Mouse (Mus musculus) CH12.LX (cell line): ENCODE measurements around the gene Slc9a8. TPM values are rescaled to one million over a fixed set of nuclear protein-coding genes. Genes with fewer than 3 reads are reported as not detected.

ENCODE experiments used
- DNase-seq: peaks from one replicate; pipeline ENCODE4 v3.0.0-alpha.2; 2013; ENCODE audit errors: extremely low read depth
- H3K27ac ChIP-seq: 2 replicates; pipeline ENCODE4 v1.5.1; 2012; ENCODE audit warnings: low read depth, mild to moderate bottlenecking, control low read depth, moderate library complexity; ENCODE audit not compliant: insufficient read depth
- H3K27me3 ChIP-seq: replicated peaks from 2 replicates; pipeline ENCODE3; 2012; ENCODE audit warnings: inconsistent platforms
- H3K36me3 ChIP-seq, 2 experiments: replicated peaks in 1 of 2; 2 replicates each; pipeline versions ENCODE3 to v1.6.1; 2012; ENCODE audit warnings: inconsistent platforms in 1 of 2, low read length in 1 of 2, mild to moderate bottlenecking in 1 of 2, mixed read lengths in 1 of 2, moderate library complexity in 1 of 2; ENCODE audit not compliant: control insufficient read depth in 1 of 2, insufficient read depth in 1 of 2
- H3K4me1 ChIP-seq, 2 experiments: 2 replicates each; pipeline ENCODE4 v1.6.1; 2012; ENCODE audit warnings: inconsistent platforms in 1 of 2, moderate library complexity in 1 of 2; ENCODE audit not compliant: insufficient read depth in 2 of 2, control insufficient read depth in 1 of 2
- H3K4me2 ChIP-seq: 2 replicates; pipeline ENCODE4 v1.6.1; 2012; ENCODE audit warnings: low read depth, mild to moderate bottlenecking, control low read depth; ENCODE audit not compliant: poor library complexity, insufficient read depth, severe bottlenecking
- H3K4me3 ChIP-seq, 3 experiments: fragments of 150-350 bp in 1 of 3; sonication (generic) in 1 of 3; replicated peaks in 1 of 3; 2 replicates each; pipeline versions ENCODE3 to v1.5.1; 2011 to 2012; ENCODE audit warnings: low read depth in 2 of 3, low read length in 2 of 3, mild to moderate bottlenecking in 2 of 3, moderate library complexity in 2 of 3, control low read depth in 1 of 3, improper control_type of control experiment in 1 of 3, inconsistent platforms in 1 of 3, mixed read lengths in 1 of 3; ENCODE audit not compliant: poor library complexity in 1 of 3
- H3K79me2 ChIP-seq: replicated peaks from 2 replicates; pipeline ENCODE4 v1.6.1; 2012; ENCODE audit warnings: mild to moderate bottlenecking, moderate library complexity; ENCODE audit not compliant: control insufficient read depth, poor library complexity, insufficient read depth, severe bottlenecking; ENCODE audit errors: extremely low read depth
- H3K9ac ChIP-seq: 2 replicates; pipeline ENCODE4 v1.6.1; 2012; ENCODE audit warnings: low read depth, mild to moderate bottlenecking, control low read depth, moderate library complexity; ENCODE audit not compliant: insufficient read depth
- H3K9me3 ChIP-seq: replicated peaks from 2 replicates; pipeline ENCODE3; 2012; ENCODE audit warnings: low read length, inconsistent platforms, mixed read lengths
- BHLHE40 ChIP-seq: IDR thresholded peaks from 2 replicates; pipeline ENCODE4 v1.6.1; 2011; ENCODE audit warnings: mild to moderate bottlenecking, low read depth, low read length, improper control_type of control experiment
- CHD1 ChIP-seq: IDR thresholded peaks from 2 replicates; pipeline ENCODE4 v1.6.1; 2012; ENCODE audit warnings: low read depth, low read length, improper control_type of control experiment, inconsistent platforms
- CHD2 ChIP-seq: IDR thresholded peaks from 2 replicates; pipeline ENCODE4 v1.6.1; 2011; ENCODE audit warnings: low read length, improper control_type of control experiment
- CTCF ChIP-seq, 2 experiments: IDR thresholded peaks in 1 of 2; conservative IDR thresholded peaks in 1 of 2; 2 replicates each; pipeline ENCODE4 v1.5.1; 2011 to 2012; ENCODE audit warnings: low read depth in 2 of 2, low read length in 2 of 2, improper control_type of control experiment in 1 of 2, inconsistent platforms in 1 of 2, mild to moderate bottlenecking in 1 of 2, moderate library complexity in 1 of 2
- E2F4 ChIP-seq: IDR thresholded peaks from 2 replicates; pipeline ENCODE4 v1.6.1; 2011; ENCODE audit warnings: low read depth, low read length, improper control_type of control experiment; ENCODE audit not compliant: insufficient replicate concordance
- EP300 ChIP-seq: IDR thresholded peaks from 2 replicates; pipeline ENCODE4 v1.6.1; 2011; ENCODE audit warnings: low read length, improper control_type of control experiment
- GABPA ChIP-seq: IDR thresholded peaks from 2 replicates; pipeline ENCODE4 v1.6.1; 2012; ENCODE audit warnings: low read depth, low read length, improper control_type of control experiment, inconsistent platforms; ENCODE audit not compliant: insufficient replicate concordance
- HCFC1 ChIP-seq: IDR thresholded peaks from 2 replicates; pipeline ENCODE4 v1.6.1; 2012; ENCODE audit warnings: low read depth, mild to moderate bottlenecking, inconsistent platforms, low read length, improper control_type of control experiment
- IRF4 ChIP-seq: IDR thresholded peaks from 2 replicates; pipeline ENCODE4 v1.6.1; 2014; ENCODE audit warnings: low read depth, mild to moderate bottlenecking, inconsistent platforms, low read length, improper control_type of control experiment
- KAT2A ChIP-seq: IDR thresholded peaks from 2 replicates; pipeline ENCODE4 v1.6.1; 2012; ENCODE audit warnings: low read length, improper control_type of control experiment, inconsistent platforms; ENCODE audit not compliant: insufficient replicate concordance
- MAFK ChIP-seq: IDR thresholded peaks from 2 replicates; pipeline ENCODE4 v1.6.1; 2011; ENCODE audit warnings: low read length, improper control_type of control experiment; ENCODE audit not compliant: insufficient replicate concordance
- MAZ ChIP-seq: IDR thresholded peaks from 2 replicates; pipeline ENCODE4 v1.6.1; 2012; ENCODE audit warnings: low read depth, mild to moderate bottlenecking, inconsistent platforms, low read length, improper control_type of control experiment, moderate library complexity
- MEF2A ChIP-seq: IDR thresholded peaks from 2 replicates; pipeline ENCODE4 v1.6.1; 2014; ENCODE audit warnings: low read depth, mild to moderate bottlenecking, inconsistent platforms, low read length, improper control_type of control experiment, borderline replicate concordance
- NELFE ChIP-seq: IDR thresholded peaks from 2 replicates; pipeline ENCODE4 v1.6.1; 2011; ENCODE audit warnings: low read depth, low read length, improper control_type of control experiment
- NRF1 ChIP-seq: IDR thresholded peaks from 2 replicates; pipeline ENCODE4 v1.6.1; 2014; ENCODE audit warnings: low read depth, mild to moderate bottlenecking, inconsistent platforms, low read length, improper control_type of control experiment, moderate library complexity
- RAD21 ChIP-seq: IDR thresholded peaks from 2 replicates; pipeline ENCODE4 v1.6.1; 2011; ENCODE audit warnings: low read depth, mild to moderate bottlenecking, low read length, improper control_type of control experiment, moderate library complexity
- RCOR1 ChIP-seq: conservative IDR thresholded peaks from 2 replicates; pipeline ENCODE4 v1.6.1; 2012; ENCODE audit warnings: low read depth, mild to moderate bottlenecking, inconsistent platforms, low read length, improper control_type of control experiment
- TCF12 ChIP-seq: IDR thresholded peaks from 2 replicates; pipeline ENCODE4 v1.6.1; 2014; ENCODE audit warnings: low read depth, mild to moderate bottlenecking, inconsistent platforms, low read length, improper control_type of control experiment
- UBTF ChIP-seq: IDR thresholded peaks from 2 replicates; pipeline ENCODE4 v1.6.1; 2012; ENCODE audit warnings: low read depth, mild to moderate bottlenecking, inconsistent platforms, low read length, improper control_type of control experiment, moderate library complexity
- USF1 ChIP-seq: IDR thresholded peaks from 2 replicates; pipeline ENCODE4 v1.6.1; 2014; ENCODE audit warnings: low read depth, mild to moderate bottlenecking, inconsistent platforms, low read length, improper control_type of control experiment
- ZKSCAN1 ChIP-seq: IDR thresholded peaks from 2 replicates; pipeline ENCODE4 v1.6.1; 2012; ENCODE audit warnings: low read depth, inconsistent platforms, low read length, improper control_type of control experiment, borderline replicate concordance
- ZMIZ1 ChIP-seq: IDR thresholded peaks from 2 replicates; pipeline ENCODE4 v1.6.1; 2012; ENCODE audit warnings: low read depth, mild to moderate bottlenecking, inconsistent platforms, low read length, improper control_type of control experiment
- ZNF384 ChIP-seq: IDR thresholded peaks from 2 replicates; pipeline ENCODE4 v1.6.1; 2012; ENCODE audit warnings: low read depth, low read length, improper control_type of control experiment, inconsistent platforms
- dilution Hi-C: fragments of 300-500 bp; cut with MboI; formaldehyde crosslinking; loops from 2 replicates; pipeline ENCODE4 v1.14.3; 2020; ENCODE audit warnings: low sequenced_read_pairs; ENCODE audit not compliant: extremely low pct_unique_long_range_greater_than_20kb, extremely low pct_ligation_motif_present
- in situ Hi-C: fragments of 300-500 bp; cut with MboI; formaldehyde crosslinking; loops from 3 replicates; pipeline ENCODE4 v1.14.3; 2019; ENCODE audit warnings: low sequenced_read_pairs, low pct_ligation_motif_present, low pct_unique_long_range_greater_than_20kb, mixed read lengths
- polyA plus RNA-seq: library from polyadenylated mRNA; unstranded; fragments of >175 nt; gene quantifications from 2 replicates; pipeline ENCODE4 v1.2.1, GENCODE M21; 2012; ENCODE audit warnings: low read depth; ENCODE audit not compliant: insufficient read length
- total RNA-seq, 2 experiments: library from RNA; depleted of rRNA; stranded (reverse); fragments of 300-350 nt in 1 of 2; fragments of >200 nt in 1 of 2; gene quantifications; 2 replicates each; pipeline ENCODE4 v1.2.3; 2012 to 2014

Gene Slc9a8
- total and polyA plus RNA-seq, 3 experiments: 14.5 to 26.0 (median 25.0) TPM

GRCm38 (mm10) chr2:167463802-167464201, 42.3 kb downstream of the Slc9a8 start:
- H3K27me3 ChIP-seq: no peaks in the 10 kb centered on the region
- peaks cover 11 to 32% of the 10 kb centered on the region in 2 experiments for H3K4me1 ChIP-seq
- no peaks in the 10 kb centered on the region for H3K79me2 ChIP-seq
- H3K9ac ChIP-seq: no peak overlapping the region
- no peak overlapping the region for H3K4me2 ChIP-seq
- TF ChIP-seq IRF4 (no peak), E2F4 (no peak), USF1 (no peak), NELFE (no peak), MAZ (no peak), ZKSCAN1 (no peak), KAT2A (no peak), ZNF384 (no peak), CHD1 (no peak), TCF12 (no peak), EP300 (no peak), RAD21 (no peak), HCFC1 (no peak), UBTF (no peak), BHLHE40 (no peak), NRF1 (no peak), RCOR1 (no peak)
- H3K36me3 ChIP-seq: peaks cover 66 to 85% of the 10 kb centered on the region in 2 experiments
- H3K27ac ChIP-seq: no peak overlapping the region
- in situ Hi-C loops (no loop called here), dilution Hi-C loops (no loop called here)
- H3K9me3 ChIP-seq: no peaks in the 10 kb centered on the region
- H3K4me3 ChIP-seq: no peak overlapping the region
- no peak for DNase-seq

- no peak overlapping the region for H3K4me3 ChIP-seq
- in situ Hi-C loops: no loop called here
- H3K9me3 ChIP-seq: no peaks in the 10 kb centered on the region
- H3K79me2 ChIP-seq: no peaks in the 10 kb centered on the region
- H3K4me2 ChIP-seq: no peak overlapping the region
- DNase-seq: no peak
- H3K27me3 ChIP-seq: no peaks in the 10 kb centered on the region
- no peak for TF ChIP-seq RAD21
- no peak for TF ChIP-seq RCOR1
- TF ChIP-seq CHD2: no peak
- no peak for TF ChIP-seq HCFC1
- TF ChIP-seq NELFE: no peak
- no peak for TF ChIP-seq KAT2A
- no peak for TF ChIP-seq ZMIZ1
- no peak for TF ChIP-seq GABPA
- no peak for TF ChIP-seq USF1
- no peak for TF ChIP-seq CTCF (conservative IDR thresholded peaks at IDR 0.05 in 1 of 2, IDR thresholded peaks at IDR 0.05 in 1 of 2; ENCODE audit: low read depth in 2 of 2, low read length in 2 of 2)
- TF ChIP-seq MAFK: no peak
- no peak for TF ChIP-seq TCF12
- no peak for TF ChIP-seq MEF2A
- TF ChIP-seq, all 38 proteins: peak for 0
- H3K36me3 ChIP-seq: peaks cover 68 to 88% of the 10 kb centered on the region in 2 experiments
- no peak overlapping the region for H3K9ac ChIP-seq
- no peak overlapping the region for H3K27ac ChIP-seq
- peaks cover 11 to 33% of the 10 kb centered on the region in 2 experiments for H3K4me1 ChIP-seq
- dilution Hi-C loops: no loop called here
Observed at GRCm38 (mm10) chr2:167465951-167466350, 44.4 kb downstream of the Slc9a8 start.
